Mouse (Mus musculus) liver, embryonic 14.5 days (tissue): ENCODE data around the gene Fblim1.

Experiments used
- CTCF ChIP-seq: IDR thresholded peaks from 2 replicates; pipeline ENCODE4 v1.5.1; 2016; ENCODE audit warnings: antibody characterized with exemption, low read depth, control low read depth
- EP300 ChIP-seq: IDR thresholded peaks from 2 replicates; pipeline ENCODE4 v1.6.1; 2016; ENCODE audit warnings: antibody characterized with exemption, low read depth

DNA sequence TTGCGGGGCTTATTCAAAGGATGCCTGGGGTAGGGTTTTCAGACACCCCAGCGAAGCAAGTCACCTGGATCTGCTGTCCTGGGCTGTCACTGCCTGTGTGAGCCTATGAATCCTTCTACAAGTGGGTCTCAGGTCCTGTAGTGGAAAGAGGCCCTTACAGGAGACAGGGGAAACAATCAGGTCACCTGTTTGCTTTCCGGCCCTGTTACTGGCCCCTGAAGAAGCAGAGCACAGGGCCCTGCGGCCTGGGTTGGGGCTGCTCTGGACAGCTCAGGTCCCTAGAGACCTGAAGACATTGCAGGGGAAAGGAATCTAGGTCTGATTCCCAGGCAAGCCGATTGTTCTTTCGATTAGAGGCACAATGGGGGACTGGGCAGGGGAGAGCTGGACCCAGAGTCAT is 5.5 kb downstream of the Fblim1 start:
- TF ChIP-seq CTCF (no peak), EP300 (no peak)
